Mouse (Mus musculus) heart, embryonic 15.5 days (tissue): ENCODE data around the gene Ccl3. TPM values are rescaled to one million over a fixed set of nuclear protein-coding genes. Genes with fewer than 3 reads are reported as not detected.

Experiments used
- ATAC-seq: fragments of 200-750 bp; cut with Nextera tagmentation; replicated peaks from 2 replicates; pipeline ENCODE4 v1.8.0; 2017; ENCODE audit warnings: low read depth, moderate TSS enrichment; ENCODE audit not compliant: insufficient number of reproducible peaks, insufficient read depth, low FRiP score
- H3K27ac ChIP-seq: fragments of 300-500 bp; sonication (generic); 2 replicates; pipeline ENCODE4 v1.5.1; 2015; ENCODE audit warnings: mild to moderate bottlenecking, inconsistent platforms
- H3K27me3 ChIP-seq: fragments of 300-500 bp; sonication (generic); 2 replicates; pipeline ENCODE4 v1.6.1; 2015; ENCODE audit warnings: inconsistent platforms
- H3K36me3 ChIP-seq: fragments of 300-500 bp; sonication (generic); 2 replicates; pipeline ENCODE4 v1.6.1; 2015; ENCODE audit warnings: mild to moderate bottlenecking, inconsistent platforms
- H3K4me1 ChIP-seq: fragments of 300-500 bp; sonication (generic); replicated peaks from 2 replicates; pipeline ENCODE4 v1.6.1; 2015; ENCODE audit warnings: inconsistent platforms
- H3K4me2 ChIP-seq: fragments of 300-500 bp; sonication (generic); 2 replicates; pipeline ENCODE4 v1.6.1; 2015; ENCODE audit warnings: inconsistent platforms, mild to moderate bottlenecking, moderate library complexity
- H3K4me3 ChIP-seq: fragments of 300-500 bp; sonication (generic); 2 replicates; pipeline ENCODE4 v1.5.1; 2015; ENCODE audit warnings: mild to moderate bottlenecking, inconsistent platforms
- H3K9ac ChIP-seq: fragments of 300-500 bp; sonication (generic); 2 replicates; pipeline ENCODE4 v1.6.1; 2015; ENCODE audit warnings: mild to moderate bottlenecking, inconsistent platforms
- H3K9me3 ChIP-seq: fragments of 300-500 bp; sonication (generic); replicated peaks from 2 replicates; pipeline ENCODE4 v1.6.1; 2016; ENCODE audit warnings: inconsistent platforms
- WGBS: fragments of 180-500 bp; shearing (Covaris S2); methylation state at CpG from one replicate; pipeline ENCODE4 v1.1.7; 2015; ENCODE audit warnings: mixed read lengths; 5-methylcytosine and 5-hydroxymethylcytosine counted together
- polyA plus RNA-seq: library from polyadenylated mRNA; unstranded; fragments of >200 nt; fragmentation: Nextera tagmentation; extraction: Ambion mirVana; gene quantifications from 2 replicates; pipeline ENCODE4 v1.2.1, GENCODE M21; 2015

Ccl3 gene
- polyA plus RNA-seq, result 1.0 and 1.1 TPM in 2 replicates

- H3K9ac ChIP-seq, result no peak within 1 kb of the TSS
- no peaks in the 10 kb centered on the region for H3K27me3 ChIP-seq
- H3K9me3 ChIP-seq, result no peaks in the 10 kb centered on the region
- H3K27ac ChIP-seq, result no peak within 1 kb of the TSS
- H3K4me3 ChIP-seq, result no peak within 1 kb of the TSS
- no peak within 1 kb of the TSS for H3K4me2 ChIP-seq
- no peaks in the 10 kb centered on the region for H3K36me3 ChIP-seq
- no peak for ATAC-seq
- WGBS, result 63% methylated on average over 8 of the region's 8 CpGs
- no peaks in the 10 kb centered on the region for H3K4me1 ChIP-seq
Observed at GRCm38 (mm10) chr11:83649305-83649841, at the start of gene Ccl3. Gene Ccl3 (minus strand): TSS chr11:83649355.

- H3K36me3 ChIP-seq, result no peaks in the 10 kb centered on the region
- H3K4me1 ChIP-seq, result no peaks in the 10 kb centered on the region
- no peak for ATAC-seq
- H3K27ac ChIP-seq, result no peak overlapping the region
- 43% methylated on average over 1 of the region's 1 CpGs for WGBS
- no peak overlapping the region for H3K4me2 ChIP-seq
- H3K9me3 ChIP-seq, result no peaks in the 10 kb centered on the region
- H3K9ac ChIP-seq, result no peak overlapping the region
- no peak overlapping the region for H3K4me3 ChIP-seq
- H3K27me3 ChIP-seq, result no peaks in the 10 kb centered on the region
Observed at GRCm38 (mm10) chr11:83692008-83692407, 42.9 kb upstream of the Ccl3 start.

GRCm38 (mm10) chr11:83689918-83690317 is 40.8 kb upstream of the Ccl3 start:
- 69% methylated on average over 1 of the region's 1 CpGs for WGBS
- Histone ChIP-seq H3K27ac (no peak overlapping the region), H3K9me3 (no peaks in the 10 kb centered on the region), H3K27me3 (no peaks in the 10 kb centered on the region), H3K4me3 (no peak overlapping the region), H3K4me1 (no peaks in the 10 kb centered on the region), H3K9ac (no peak overlapping the region), H3K36me3 (no peaks in the 10 kb centered on the region), H3K4me2 (no peak overlapping the region)
- no peak for ATAC-seq

GRCm38 (mm10) chr11:83675665-83676064 is 26.5 kb upstream of the Ccl3 start:
- H3K9ac ChIP-seq, result no peak overlapping the region
- 0 out of 2 replicates have a peak, but pooled peaks cover 4% of the 10 kb centered on the region for H3K27me3 ChIP-seq
- H3K27ac ChIP-seq, result no peak overlapping the region
- H3K4me3 ChIP-seq, result no peak overlapping the region
- 79% methylated on average over 1 of the region's 1 CpGs for WGBS
- H3K4me1 ChIP-seq, result no peaks in the 10 kb centered on the region
- no peak overlapping the region for H3K4me2 ChIP-seq
- ATAC-seq, result no peak
- H3K36me3 ChIP-seq, result no peaks in the 10 kb centered on the region
- H3K9me3 ChIP-seq, result no peaks in the 10 kb centered on the region

GRCm38 (mm10) chr11:83671743-83672142 is 22.6 kb upstream of the Ccl3 start:
- Histone ChIP-seq H3K4me3 (no peak overlapping the region), H3K27ac (no peak overlapping the region), H3K4me2 (no peak overlapping the region), H3K4me1 (no peaks in the 10 kb centered on the region), H3K9ac (no peak overlapping the region), H3K27me3 (0 out of 2 replicates have a peak, but pooled peaks cover 4% of the 10 kb centered on the region), H3K9me3 (no peaks in the 10 kb centered on the region), H3K36me3 (no peaks in the 10 kb centered on the region)
- no peak for ATAC-seq

GRCm38 (mm10) chr11:83663532-83663931 is 14.4 kb upstream of the Ccl3 start:
- 64% methylated on average over 5 of the region's 5 CpGs for WGBS
- no peak for ATAC-seq
- H3K4me2 ChIP-seq, result no peak overlapping the region

GRCm38 (mm10) chr11:83662204-83662603 is 13.0 kb upstream of the Ccl3 start, which contains the start of gene Ccl4:
Gene Ccl4 (plus strand): TSS chr11:83662584.
- Histone ChIP-seq H3K4me2 (no peak within 1 kb of the TSS), H3K4me3 (no peak within 1 kb of the TSS), H3K4me1 (no peaks in the 10 kb centered on the region), H3K9me3 (no peaks in the 10 kb centered on the region), H3K27ac (no peak within 1 kb of the TSS), H3K36me3 (no peaks in the 10 kb centered on the region), H3K27me3 (no peaks in the 10 kb centered on the region), H3K9ac (no peak within 1 kb of the TSS)
- ATAC-seq, result no peak
- WGBS, result 59% methylated on average over 6 of the region's 6 CpGs

More at GRCm38 (mm10) chr11:83663532-83663931, 14.4 kb upstream of the Ccl3 start:
- H3K27ac ChIP-seq, result no peak overlapping the region
- H3K36me3 ChIP-seq, result no peaks in the 10 kb centered on the region
- H3K9me3 ChIP-seq, result no peaks in the 10 kb centered on the region
- no peaks in the 10 kb centered on the region for H3K27me3 ChIP-seq
- H3K4me3 ChIP-seq, result no peak overlapping the region
- H3K4me1 ChIP-seq, result no peaks in the 10 kb centered on the region
- no peak overlapping the region for H3K9ac ChIP-seq

- no peak for ATAC-seq
- H3K36me3 ChIP-seq, result no peaks in the 10 kb centered on the region
- H3K27ac ChIP-seq, result no peak overlapping the region
- no peak overlapping the region for H3K4me3 ChIP-seq
- 73% methylated on average over 6 of the region's 6 CpGs for WGBS
- no peak overlapping the region for H3K9ac ChIP-seq
- no peaks in the 10 kb centered on the region for H3K27me3 ChIP-seq
- no peak overlapping the region for H3K4me2 ChIP-seq
- no peaks in the 10 kb centered on the region for H3K4me1 ChIP-seq
- no peaks in the 10 kb centered on the region for H3K9me3 ChIP-seq
Observed at GRCm38 (mm10) chr11:83658797-83659196, 9.6 kb upstream of the Ccl3 start.

- no peak for ATAC-seq
- Histone ChIP-seq H3K4me3 (no peak overlapping the region), H3K27ac (no peak overlapping the region), H3K27me3 (no peaks in the 10 kb centered on the region), H3K4me2 (no peak overlapping the region), H3K4me1 (no peaks in the 10 kb centered on the region), H3K36me3 (no peaks in the 10 kb centered on the region), H3K9me3 (no peaks in the 10 kb centered on the region), H3K9ac (no peak overlapping the region)
- 74% methylated on average over 3 of the region's 3 CpGs for WGBS
Observed at GRCm38 (mm10) chr11:83657508-83657907, 8.4 kb upstream of the Ccl3 start.

GRCm38 (mm10) chr11:83654606-83655005 is 5.5 kb upstream of the Ccl3 start:
- Histone ChIP-seq H3K4me1 (no peaks in the 10 kb centered on the region), H3K4me3 (no peak overlapping the region), H3K4me2 (no peak overlapping the region), H3K9me3 (no peaks in the 10 kb centered on the region), H3K27ac (no peak overlapping the region), H3K36me3 (no peaks in the 10 kb centered on the region), H3K9ac (no peak overlapping the region), H3K27me3 (no peaks in the 10 kb centered on the region)
- no peak for ATAC-seq
- WGBS, result 80% methylated on average over 8 of the region's 8 CpGs

GRCm38 (mm10) chr11:83646356-83647149 is 2.6 kb downstream of the Ccl3 start:
- ATAC-seq, result no peak
- WGBS, result 76% methylated on average over 6 of the region's 6 CpGs
- Histone ChIP-seq H3K9me3 (no peaks in the 10 kb centered on the region), H3K9ac (no peak overlapping the region), H3K36me3 (no peaks in the 10 kb centered on the region), H3K4me1 (no peaks in the 10 kb centered on the region), H3K4me3 (no peak overlapping the region), H3K27me3 (no peaks in the 10 kb centered on the region), H3K4me2 (no peak overlapping the region), H3K27ac (no peak overlapping the region)

GRCm38 (mm10) chr11:83645521-83645920 is 3.6 kb downstream of the Ccl3 start, which contains the start of gene Rpl9-ps1:
Gene Rpl9-ps1 (minus strand): TSS chr11:83645621.
- Histone ChIP-seq H3K4me3 (no peak within 1 kb of the TSS), H3K36me3 (no peaks in the 10 kb centered on the region), H3K4me2 (no peak within 1 kb of the TSS), H3K9ac (no peak within 1 kb of the TSS), H3K27me3 (no peaks in the 10 kb centered on the region), H3K4me1 (no peaks in the 10 kb centered on the region), H3K27ac (no peak within 1 kb of the TSS), H3K9me3 (no peaks in the 10 kb centered on the region)
- WGBS, result 71% methylated on average over 1 of the region's 1 CpGs
- no peak for ATAC-seq
